Mouse (Mus musculus) 3T3-L1 (cell line): ENCODE measurements around the gene Mpeg1.

Experiments used
- DNase-seq: peaks from one replicate; pipeline ENCODE4 v3.0.0-alpha.2; 2015; ENCODE audit warnings: low read depth, low spot score

The Mpeg1 gene

GRCm38 (mm10) chr19:12460282-12461249 lies at the start of gene Mpeg1:
Gene Mpeg1 (plus strand): TSS chr19:12460779.
- no peak for DNase-seq

GRCm38 (mm10) chr19:12413737-12414136 lies 46.8 kb upstream of the Mpeg1 start:
- DNase-seq: no peak

- DNase-seq: no peak
These were observed 43.2 kb upstream of the Mpeg1 start, which contains the start of gene Olfr1441 for GRCm38 (mm10) chr19:12417361-12417760. Gene Olfr1441 (plus strand): TSS chr19:12417433.

- DNase-seq: no peak
These were observed 42.3 kb upstream of the Mpeg1 start for GRCm38 (mm10) chr19:12418312-12418711.

GRCm38 (mm10) chr19:12420555-12420954 lies 40.0 kb upstream of the Mpeg1 start:
- no peak for DNase-seq

GRCm38 (mm10) chr19:12421680-12422079 lies 38.9 kb upstream of the Mpeg1 start:
- peak; percentile 37 for DNase-seq

- no peak for DNase-seq
These were observed 33.5 kb upstream of the Mpeg1 start for GRCm38 (mm10) chr19:12427101-12427500.

- no peak for DNase-seq
These were observed 33.0 kb upstream of the Mpeg1 start, which contains the start of gene Pfpl for GRCm38 (mm10) chr19:12427605-12428004. Gene Pfpl (plus strand): TSS chr19:12427905.

GRCm38 (mm10) chr19:12433033-12433432 lies 27.5 kb upstream of the Mpeg1 start:
- DNase-seq: peak; percentile 84

- DNase-seq: no peak
These were observed 25.6 kb upstream of the Mpeg1 start for GRCm38 (mm10) chr19:12435011-12435416.

GRCm38 (mm10) chr19:12435750-12436524 lies 24.6 kb upstream of the Mpeg1 start:
- no peak for DNase-seq

GRCm38 (mm10) chr19:12439581-12439980 lies 21.0 kb upstream of the Mpeg1 start:
- peak; percentile 25 for DNase-seq

- DNase-seq: peak; percentile 11
These were observed 20.4 kb upstream of the Mpeg1 start for GRCm38 (mm10) chr19:12440103-12440725.

- no peak for DNase-seq
These were observed 18.0 kb upstream of the Mpeg1 start for GRCm38 (mm10) chr19:12442560-12442959.

- no peak for DNase-seq
These were observed 15.6 kb upstream of the Mpeg1 start for GRCm38 (mm10) chr19:12445014-12445413.

- no peak for DNase-seq
These were observed 3.0 kb upstream of the Mpeg1 start for GRCm38 (mm10) chr19:12457401-12458066.

- DNase-seq: no peak
These were observed 1.1 kb upstream of the Mpeg1 start for GRCm38 (mm10) chr19:12459516-12459915.

- no peak for DNase-seq
These were observed 2.5 kb downstream of the Mpeg1 start for GRCm38 (mm10) chr19:12462851-12463721.

- DNase-seq: peak; percentile 90
These were observed 3.1 kb downstream of the Mpeg1 start for GRCm38 (mm10) chr19:12463722-12464035.

GRCm38 (mm10) chr19:12464127-12464526 lies 3.5 kb downstream of the Mpeg1 start:
- peak; percentile 60 for DNase-seq
